Comparison of ENCODE assay signal across 8 mouse cellular contexts in genomic region chr2:157635670-157636069, GRCm38 (mm10).
DNase-seq lines count a peak whose midpoint lies in the region.

No protein-coding gene starts in this region.

- peak; percentile 34 to 50 for DNase-seq in B cell, adult 2 months
- DNase-seq in adrenal gland, postnatal 10 days, result peak; percentile 93
- peak; percentile 80 for DNase-seq in embryo, embryonic 11.5 days (ENCODE audit: low read depth, low spot score)
- peak; percentile 75 for DNase-seq in heart, adult 8-10 months (ENCODE audit: low spot score)
- DNase-seq in kidney, postnatal 36 days, result peak; percentile 87 to 95
- peak; percentile 70 to 72 for DNase-seq in lung, adult 18-20 months
- peak; percentile 90 for DNase-seq in ovary, postnatal 14 days (ENCODE audit: low spot score)
- peak; percentile 67 for DNase-seq in urinary bladder, adult 2 months (ENCODE audit: low spot score)

Comparison
In these comparisons a context has a peak if more than half of its experiments do, and no peak if none do; other contexts are left out.
1. Peak in every context shown above with its lines: DNase-seq.
2. DNase-seq: peak in every context shown above with its lines; median percentile 93 in adrenal gland, postnatal 10 days; 91 in kidney, postnatal 36 days; 90 in ovary, postnatal 14 days; 80 in embryo, embryonic 11.5 days; 75 in heart, adult 8-10 months; 71 in lung, adult 18-20 months; 67 in urinary bladder, adult 2 months; 42 in B cell, adult 2 months.